Mouse (Mus musculus): Measurements from ENCODE around the gene Cdc14b.

The Cdc14b gene

GRCm38 (mm10) chr13:64237000-64237680 is 38.0 kb downstream of the Cdc14b start:
- no peak for DNase-seq (ENCODE audit: extremely low spot score)

- DNase-seq (ENCODE audit: extremely low spot score) = no peak
Observed at GRCm38 (mm10) chr13:64235777-64236176, 39.3 kb downstream of the Cdc14b start.

GRCm38 (mm10) chr13:64235062-64235715 is 39.9 kb downstream of the Cdc14b start:
- DNase-seq (ENCODE audit: extremely low spot score) = peak; percentile 30

GRCm38 (mm10) chr13:64233139-64233538 is 42.0 kb downstream of the Cdc14b start:
- DNase-seq (ENCODE audit: extremely low spot score) = no peak

GRCm38 (mm10) chr13:64226725-64227124 is 48.4 kb downstream of the Cdc14b start:
- no peak for DNase-seq (ENCODE audit: extremely low spot score)

DNA sequence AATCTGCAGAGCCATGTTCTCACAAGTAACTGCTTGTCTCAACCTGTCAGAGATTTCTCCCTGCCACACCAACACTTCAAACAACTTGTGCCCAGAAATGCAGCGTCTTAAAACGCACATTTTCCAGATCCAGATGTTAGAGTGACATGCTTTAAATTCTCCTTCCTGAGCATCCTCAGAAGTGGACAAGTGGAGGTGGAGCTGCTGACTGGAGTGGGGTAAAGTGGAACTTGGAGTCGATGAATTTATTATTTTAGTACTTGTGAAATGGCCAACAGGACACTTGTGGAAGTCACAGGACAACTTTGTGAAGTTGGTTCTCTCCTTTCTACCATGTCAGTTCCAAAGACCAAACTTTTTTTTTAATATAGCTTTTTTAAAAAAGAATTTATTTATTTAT is 49.4 kb downstream of the Cdc14b start:
- no peak for DNase-seq (ENCODE audit: extremely low spot score)

- DNase-seq (ENCODE audit: extremely low spot score) = no peak
Observed at GRCm38 (mm10) chr13:64214891-64215290, 60.2 kb downstream of the Cdc14b start.

DNA sequence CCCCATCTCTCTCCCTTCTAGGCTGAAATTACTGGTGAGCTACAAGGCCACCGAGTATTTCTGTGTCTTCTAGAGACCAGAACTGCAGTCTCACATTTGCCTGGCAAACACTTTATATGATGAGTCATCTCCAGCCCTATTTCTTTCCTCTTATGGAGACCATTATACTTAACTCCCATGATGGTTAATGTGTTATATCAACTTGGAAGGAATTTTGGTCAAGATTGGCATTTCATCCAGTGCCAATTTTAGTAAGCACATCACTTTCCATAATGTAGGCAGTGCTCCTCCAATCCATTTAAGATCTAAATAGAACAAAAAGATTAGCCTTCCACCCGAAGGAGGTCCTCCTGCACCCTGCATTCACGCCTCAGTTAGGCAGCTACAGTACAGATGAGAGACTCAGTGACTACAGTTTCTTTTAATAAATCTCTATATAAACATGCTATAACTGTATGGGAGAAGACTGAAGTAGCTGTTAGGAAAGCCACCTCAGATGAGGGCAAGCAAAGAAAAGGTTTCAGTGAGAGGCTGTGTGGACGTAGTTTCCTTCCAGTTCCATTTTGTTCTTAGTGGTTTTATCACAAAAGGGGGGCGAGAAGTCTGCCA is 63.0 kb downstream of the Cdc14b start:
- DNase-seq (ENCODE audit: extremely low spot score) = no peak

DNA sequence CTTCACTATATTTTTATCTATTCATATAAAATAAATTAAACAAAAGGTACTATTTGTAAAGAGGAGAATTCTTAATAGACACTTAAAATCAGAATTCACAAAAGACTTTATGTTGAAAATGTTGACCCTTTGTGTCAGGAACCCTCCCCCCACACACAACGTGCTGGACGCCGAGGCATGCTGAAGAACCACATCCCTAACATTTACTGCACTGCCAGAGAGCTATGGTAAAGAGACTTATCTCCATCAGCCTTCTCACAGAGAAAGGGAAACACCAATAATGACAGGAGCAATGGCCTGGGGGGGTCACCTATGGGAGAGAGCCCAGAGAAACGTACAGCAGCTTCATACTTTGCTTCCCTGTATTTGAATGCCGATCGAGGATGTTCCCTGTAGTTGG is 66.9 kb downstream of the Cdc14b start:
- no peak for DNase-seq (ENCODE audit: extremely low spot score)

DNA sequence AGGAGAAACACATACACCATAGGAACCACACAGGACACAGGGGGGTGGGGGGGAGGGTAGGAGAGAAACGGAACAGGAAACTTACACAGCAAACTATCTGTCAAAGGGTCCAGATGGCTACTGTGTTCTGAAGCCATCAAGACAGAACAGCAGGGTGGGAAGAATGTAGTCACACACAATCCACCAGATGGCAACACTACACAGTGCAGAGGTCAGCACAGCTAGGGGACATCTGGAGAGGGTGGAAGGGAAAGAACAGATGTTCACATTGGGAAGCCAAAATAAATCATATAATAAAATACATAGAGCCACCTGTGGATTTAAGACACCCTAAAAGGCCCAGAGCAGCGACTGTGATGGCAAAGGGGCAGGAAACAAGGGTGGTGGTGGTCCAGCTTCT is 69.9 kb downstream of the Cdc14b start:
- DNase-seq (ENCODE audit: extremely low spot score) = peak; percentile 21

DNA sequence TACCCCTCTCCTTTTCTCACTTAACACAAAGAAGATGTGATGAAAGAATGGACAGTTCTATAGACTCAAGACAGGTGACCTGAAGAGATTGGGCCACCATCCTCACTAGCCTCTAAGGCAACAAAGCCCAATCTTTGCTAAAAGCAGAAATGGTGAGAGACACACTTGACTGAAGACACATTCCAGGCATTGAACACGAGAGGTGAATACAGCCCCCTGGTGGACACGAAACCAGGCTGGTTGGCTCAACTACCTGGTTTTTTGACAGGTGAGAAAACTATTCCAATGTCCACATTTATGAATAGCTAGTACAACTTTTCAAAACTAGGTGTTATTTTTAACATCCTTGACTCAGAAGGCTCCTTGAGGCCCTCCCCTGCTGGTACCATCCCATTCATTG is 70.4 kb downstream of the Cdc14b start:
- no peak for DNase-seq (ENCODE audit: extremely low spot score)

DNA sequence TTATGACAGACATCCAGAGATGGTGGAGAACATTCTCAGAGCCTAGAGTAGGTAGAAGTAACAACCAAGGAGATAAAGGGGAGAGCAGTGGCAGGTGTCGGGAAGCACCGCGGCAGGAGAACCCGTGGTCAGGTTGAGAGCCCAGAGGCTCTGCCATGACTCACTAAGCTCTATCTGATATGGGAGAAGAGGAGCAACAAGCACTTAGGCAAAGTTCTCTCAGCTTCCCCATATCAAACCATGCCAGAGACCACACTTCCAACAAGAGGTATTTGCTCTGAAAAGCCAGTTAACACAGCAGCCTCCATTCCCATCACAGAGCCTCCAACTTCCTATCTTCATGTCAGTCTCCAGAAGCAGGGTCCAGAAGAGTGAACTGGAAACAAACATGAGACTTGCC is 74.2 kb downstream of the Cdc14b start:
- DNase-seq (ENCODE audit: extremely low spot score) = no peak

DNA sequence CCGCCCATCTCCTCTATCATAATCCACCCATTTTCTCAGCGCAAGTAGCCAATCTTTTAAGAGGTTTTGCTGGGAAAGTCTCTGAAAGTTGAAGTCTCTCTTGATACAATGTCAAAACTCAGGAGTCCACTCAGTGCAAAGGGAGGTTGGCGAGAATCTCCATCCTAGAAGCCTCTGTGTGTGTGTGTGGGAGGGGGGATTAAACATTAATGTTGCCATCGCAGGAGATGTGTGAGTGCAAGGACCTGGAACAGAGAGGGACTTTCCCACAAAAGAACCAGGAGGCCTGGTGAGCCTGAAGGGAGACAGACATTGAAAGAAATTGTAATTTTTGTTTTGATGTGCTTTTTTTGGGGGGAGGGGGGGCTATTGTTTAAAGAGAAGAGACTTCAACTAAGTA is 76.8 kb downstream of the Cdc14b start:
- no peak for DNase-seq (ENCODE audit: extremely low spot score)

- no peak for DNase-seq (ENCODE audit: extremely low spot score)
Observed at GRCm38 (mm10) chr13:64197899-64198298, 77.2 kb downstream of the Cdc14b start.

DNA sequence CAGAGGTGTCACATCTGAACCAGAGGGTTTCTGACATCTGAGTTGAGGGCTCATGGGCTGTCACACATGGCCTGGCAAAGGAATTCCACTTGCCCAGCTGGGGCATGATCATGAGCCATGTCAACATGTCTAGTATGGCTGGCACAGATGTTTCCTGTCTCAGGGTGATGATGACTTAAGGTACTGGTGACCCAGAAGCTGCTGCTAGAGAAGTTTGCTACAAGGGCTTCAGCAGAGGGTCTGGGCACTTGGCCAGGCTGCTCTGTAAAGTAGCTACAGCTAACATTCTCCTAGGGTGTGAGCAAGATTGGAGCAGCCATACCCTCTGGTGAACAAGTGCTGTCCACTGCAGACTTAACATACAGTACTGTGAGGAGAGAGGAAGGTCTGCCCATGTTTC is 88.0 kb downstream of the Cdc14b start:
- DNase-seq (ENCODE audit: extremely low spot score) = no peak

DNA sequence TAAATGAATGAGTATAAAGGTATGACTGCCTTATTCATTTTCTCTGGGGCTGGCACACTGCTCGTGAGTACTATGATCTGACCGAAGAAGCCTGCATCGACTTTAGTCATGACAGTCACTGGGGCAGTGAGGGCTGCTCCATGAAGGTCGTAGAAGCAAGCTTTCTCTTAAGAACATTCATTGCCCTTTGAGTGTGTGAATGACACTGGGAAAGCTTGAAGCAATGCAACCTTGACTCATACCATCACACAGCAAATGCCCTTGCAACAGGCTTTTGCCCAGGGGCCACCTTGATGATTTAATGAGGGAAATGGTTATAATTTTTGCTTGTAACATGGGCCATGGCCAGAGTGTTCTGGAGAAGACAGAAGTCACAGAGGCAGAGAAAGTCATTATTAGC is 88.6 kb downstream of the Cdc14b start:
- no peak for DNase-seq (ENCODE audit: extremely low spot score)

- no peak for DNase-seq (ENCODE audit: extremely low spot score)
Observed at GRCm38 (mm10) chr13:64185586-64185985, 89.5 kb downstream of the Cdc14b start.

GRCm38 (mm10) chr13:64185176-64185575 is 89.9 kb downstream of the Cdc14b start:
- DNase-seq (ENCODE audit: extremely low spot score) = no peak

DNA sequence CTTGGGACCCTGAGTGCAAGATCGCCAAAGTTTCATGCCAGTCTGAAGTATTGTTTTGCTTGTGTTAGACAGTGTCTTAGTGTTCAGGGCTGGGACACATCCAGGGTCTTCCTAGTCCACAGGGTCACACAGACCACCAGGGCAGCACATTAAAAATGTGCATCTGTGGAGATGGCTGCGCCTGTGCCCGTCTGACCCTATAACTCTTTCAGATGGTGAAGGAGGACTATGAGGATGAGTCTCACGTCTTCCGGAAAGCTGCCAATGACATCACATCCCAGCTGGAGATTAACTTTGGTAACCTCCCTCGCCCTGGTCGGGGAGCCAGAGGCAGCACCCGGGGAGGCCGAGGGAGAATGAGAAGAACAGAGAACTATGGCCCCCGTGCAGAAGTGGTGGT is 90.7 kb downstream of the Cdc14b start:
- DNase-seq (ENCODE audit: extremely low spot score) = no peak

DNA sequence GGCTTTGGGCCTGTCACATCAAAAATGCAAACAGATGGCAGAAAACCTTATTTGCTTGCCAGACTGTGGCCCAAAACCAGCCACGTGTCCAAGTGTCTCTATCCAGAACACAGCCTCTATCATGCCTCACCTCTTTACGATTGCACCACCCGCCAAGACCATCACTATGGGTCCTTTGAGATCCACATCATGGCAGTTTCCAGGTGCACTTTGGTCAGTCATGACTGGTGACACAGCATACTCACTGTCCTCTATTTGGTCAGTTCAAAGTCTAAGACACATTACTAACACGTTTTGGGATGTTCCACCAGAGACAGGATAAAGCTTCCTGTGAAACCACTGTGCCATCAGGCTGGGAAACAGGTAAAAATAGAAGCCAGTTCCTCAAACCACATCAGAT is 91.5 kb downstream of the Cdc14b start:
- DNase-seq (ENCODE audit: extremely low spot score) = no peak

DNA sequence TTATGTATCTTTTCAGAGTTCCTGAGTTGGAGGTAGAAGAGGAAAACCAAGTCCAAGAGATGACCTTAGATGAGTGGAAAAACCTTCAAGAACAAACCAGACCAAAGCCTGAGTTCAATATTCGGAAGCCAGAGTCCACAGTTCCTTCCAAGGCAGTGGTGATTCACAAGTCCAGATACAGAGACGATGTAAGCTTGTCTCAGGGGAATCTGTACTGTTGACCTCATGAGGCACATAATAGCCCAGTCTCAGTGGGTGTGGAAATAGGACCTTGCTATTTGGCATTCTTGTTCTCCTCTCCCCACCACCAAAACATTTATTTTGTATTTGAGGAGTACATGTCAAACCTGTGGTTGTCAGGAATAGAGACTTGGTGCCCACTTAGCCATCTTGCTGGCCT is 93.0 kb downstream of the Cdc14b start:
- no peak for DNase-seq (ENCODE audit: extremely low spot score)

DNA sequence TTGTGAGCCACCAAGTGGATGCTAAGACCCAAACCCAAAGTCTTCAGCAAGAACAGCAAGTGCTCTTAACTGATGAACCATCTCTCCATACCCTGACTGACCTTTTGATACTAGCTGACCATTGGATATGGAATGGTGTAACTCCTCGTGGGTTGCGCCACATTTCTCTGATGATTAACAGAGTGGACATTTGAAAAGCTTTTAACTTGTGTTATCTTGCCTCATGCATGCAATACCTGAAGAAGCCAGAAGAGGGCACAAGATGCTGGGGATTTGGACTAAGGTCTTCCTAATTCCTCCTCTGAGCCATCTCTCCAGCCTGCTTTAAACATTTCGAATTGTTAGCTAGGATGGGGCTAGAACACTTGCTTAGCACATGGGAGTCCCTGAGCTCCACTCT is 94.2 kb downstream of the Cdc14b start:
- DNase-seq (ENCODE audit: extremely low spot score) = peak; percentile 36

DNA sequence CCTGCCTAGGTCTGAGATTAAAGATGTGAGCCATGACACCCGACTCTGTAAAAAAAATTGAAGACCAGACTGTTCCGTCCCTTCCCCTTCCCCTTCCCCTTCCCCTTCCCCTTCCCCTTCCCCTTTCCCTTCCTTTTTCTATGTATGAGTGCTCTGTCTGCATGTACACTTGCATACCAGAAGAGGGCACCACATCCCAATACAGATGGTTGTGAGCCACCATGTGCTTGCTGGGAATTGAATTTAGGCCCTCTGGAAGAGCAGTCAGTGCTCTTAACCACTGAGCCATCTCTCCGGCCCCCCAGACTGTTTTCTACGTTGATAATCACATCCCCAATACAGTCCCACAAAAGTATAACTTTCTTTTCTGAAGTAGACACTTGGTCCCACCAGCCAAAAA is 94.8 kb downstream of the Cdc14b start:
- no peak for DNase-seq (ENCODE audit: extremely low spot score)
